Mouse (Mus musculus) brain, embryonic 18.5 days (tissue): ENCODE measurements around the gene Mvd.
A peak's percentile ranks its signal among the peaks of the same experiment; 100 is the strongest.

Experiments used
- DNase-seq: peaks from one replicate; pipeline ENCODE4 v3.0.0-alpha.2; 2012; ENCODE audit warnings: low read depth, low spot score

The Mvd gene

GRCm38 (mm10) chr8:122443262-122444006 lies at the start of gene Mvd:
Mvd (minus strand) TSS chr8:122443422.
- DNase-seq = peak; percentile 99

GRCm38 (mm10) chr8:122488387-122488786 lies 45.2 kb upstream of the Mvd start:
- no peak for DNase-seq

GRCm38 (mm10) chr8:122484831-122485230 lies 41.6 kb upstream of the Mvd start:
- DNase-seq = no peak

DNA sequence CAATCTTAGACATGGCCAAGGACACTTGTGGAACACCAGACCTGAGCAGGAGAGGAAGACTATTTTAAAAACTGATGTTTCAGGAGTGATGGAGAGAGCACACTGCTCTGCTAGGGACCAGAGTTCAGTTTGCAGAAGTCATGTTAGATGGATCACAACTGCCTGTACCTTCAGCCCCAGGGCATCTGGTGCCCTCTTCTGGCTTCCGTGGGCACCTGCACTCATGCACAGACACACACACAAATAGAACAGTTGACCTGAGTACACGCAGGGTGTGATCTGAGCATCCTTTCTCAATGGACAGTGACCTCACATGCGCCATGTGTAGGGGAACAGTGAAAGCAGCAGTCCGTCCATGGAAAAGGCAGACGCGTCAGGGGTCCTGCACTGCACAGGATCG lies 40.7 kb upstream of the Mvd start:
- no peak for DNase-seq

DNA sequence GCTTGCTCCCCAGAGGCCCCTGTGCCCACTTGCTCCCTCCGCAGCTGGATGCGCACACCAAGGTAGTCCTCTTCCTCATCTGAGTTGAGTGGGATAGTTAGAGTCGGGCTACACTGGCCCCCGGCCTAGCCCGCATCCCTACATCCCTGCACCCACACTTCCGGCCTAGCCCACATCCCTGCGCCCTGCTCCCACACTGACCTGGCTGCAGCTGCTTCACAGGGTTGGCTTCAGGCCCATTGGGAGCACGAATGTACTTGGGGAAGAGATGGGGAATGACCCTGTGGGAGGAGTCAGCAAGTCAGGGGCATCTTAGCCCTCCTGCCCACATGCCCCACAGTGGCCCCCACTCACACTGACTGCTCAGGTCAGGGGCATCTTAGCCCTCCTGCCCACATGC lies 39.2 kb upstream of the Mvd start:
- DNase-seq = no peak

DNA sequence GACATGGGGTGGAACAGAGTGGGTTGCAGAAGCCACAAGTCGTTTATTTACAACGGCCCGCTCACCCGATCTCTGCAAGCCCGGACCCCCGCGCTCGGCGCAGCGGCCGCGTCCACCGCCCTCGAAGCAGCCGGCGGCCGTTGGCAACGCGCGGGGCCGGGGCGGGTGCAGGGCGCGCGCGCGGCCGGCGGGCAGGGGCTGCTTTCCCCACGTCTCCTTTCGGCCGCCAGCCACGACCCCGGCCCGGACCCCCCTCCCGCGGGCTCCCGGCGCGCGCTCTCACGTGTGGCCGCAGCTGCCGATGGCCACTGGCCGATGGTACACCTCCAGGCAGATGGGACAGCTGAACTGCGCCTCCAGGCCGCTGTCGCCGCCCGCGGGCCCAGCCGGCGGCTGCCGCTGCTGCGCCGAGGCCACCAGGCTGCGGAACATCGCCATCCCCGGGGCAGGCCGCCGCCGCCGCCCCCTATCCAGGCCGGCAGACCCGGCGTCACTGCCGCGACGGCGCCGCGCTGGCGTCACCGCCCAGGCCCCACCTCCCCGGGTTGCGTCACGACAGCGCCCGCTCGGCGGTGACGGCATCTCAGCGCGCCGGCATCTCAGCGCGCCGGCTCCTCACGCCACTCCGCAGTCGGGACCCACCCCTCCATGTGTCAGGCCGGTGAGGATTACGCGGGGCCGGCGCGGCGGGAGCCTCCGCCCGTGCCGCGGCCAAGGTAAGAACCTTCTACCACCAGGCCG lies 32.5 kb upstream of the Mvd start, which contains the start of the genes Rnf166 and Ctu2:
TSS of gene Rnf166 (minus strand) at position 485 of the 741 bp plus-strand sequence.
TSS of gene Ctu2 (plus strand) at position 564 of the 741 bp plus-strand sequence.
- peak; percentile 75 for DNase-seq

- no peak for DNase-seq
Measured at GRCm38 (mm10) chr8:122474951-122475560, 31.8 kb upstream of the Mvd start.

GRCm38 (mm10) chr8:122473911-122474421 lies 30.7 kb upstream of the Mvd start:
- no peak for DNase-seq

- DNase-seq = no peak
Measured at GRCm38 (mm10) chr8:122470691-122471090, 27.5 kb upstream of the Mvd start.

DNA sequence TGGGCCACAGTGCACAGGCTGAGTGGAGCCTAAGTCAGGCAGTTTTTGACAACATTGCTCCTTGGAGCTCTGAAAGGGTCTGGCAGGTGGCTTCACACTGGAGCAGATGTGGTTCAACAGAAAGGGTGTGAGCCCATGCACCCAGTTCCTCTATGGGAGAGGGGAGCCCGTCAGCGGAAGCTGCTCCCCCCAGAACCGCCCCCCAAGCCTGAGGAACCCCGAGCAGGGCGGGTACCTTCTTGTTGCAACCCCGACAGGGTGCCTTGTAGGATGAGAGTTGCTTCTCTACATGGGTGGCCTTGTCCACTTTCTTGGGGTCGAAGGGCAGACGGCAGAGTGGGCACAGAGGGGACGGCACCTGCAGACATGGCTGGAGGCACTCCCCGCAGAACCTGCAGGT lies 26.7 kb upstream of the Mvd start:
- DNase-seq = no peak

DNA sequence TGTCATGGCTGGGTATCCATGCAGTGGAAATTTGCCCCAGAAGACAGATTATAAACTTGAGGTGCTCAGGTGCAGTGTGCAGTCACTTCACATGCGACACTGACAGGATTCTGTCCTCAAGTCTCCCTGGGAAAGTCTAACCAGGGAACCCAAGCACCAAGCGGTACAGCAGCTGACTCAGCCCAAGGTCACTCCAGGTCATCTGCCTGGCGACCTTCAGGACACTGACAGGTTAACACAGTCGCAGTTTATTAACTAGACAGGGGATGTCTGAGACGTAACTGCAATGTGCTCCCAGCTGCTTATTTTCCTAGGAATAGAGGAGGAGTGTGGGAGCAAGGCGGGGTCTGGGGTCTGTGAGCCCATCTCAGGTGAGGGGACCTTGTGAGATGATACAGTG lies 26.2 kb upstream of the Mvd start:
- DNase-seq = no peak

DNA sequence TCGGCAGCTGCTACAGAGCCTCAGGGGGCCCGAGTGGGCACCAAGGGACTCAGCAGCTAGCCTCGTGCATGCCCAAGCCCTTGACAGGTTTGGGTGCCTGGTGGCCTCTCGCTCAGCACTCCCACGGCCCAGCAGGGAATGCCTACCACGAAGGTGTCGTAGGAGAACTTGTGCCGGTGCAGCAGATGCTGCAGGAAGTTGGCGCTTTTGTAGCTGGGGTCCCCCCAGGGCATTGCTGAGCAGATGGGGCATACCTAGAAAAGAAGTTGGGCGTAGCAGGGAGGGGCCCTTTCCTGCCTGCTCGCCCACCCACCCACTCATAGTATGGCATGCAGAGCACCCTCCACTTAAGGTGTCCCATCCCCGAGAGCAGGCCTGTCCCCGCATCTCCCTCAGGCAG lies 24.6 kb upstream of the Mvd start:
- no peak for DNase-seq

- DNase-seq = no peak
Measured at GRCm38 (mm10) chr8:122464985-122465384, 21.8 kb upstream of the Mvd start.

DNA sequence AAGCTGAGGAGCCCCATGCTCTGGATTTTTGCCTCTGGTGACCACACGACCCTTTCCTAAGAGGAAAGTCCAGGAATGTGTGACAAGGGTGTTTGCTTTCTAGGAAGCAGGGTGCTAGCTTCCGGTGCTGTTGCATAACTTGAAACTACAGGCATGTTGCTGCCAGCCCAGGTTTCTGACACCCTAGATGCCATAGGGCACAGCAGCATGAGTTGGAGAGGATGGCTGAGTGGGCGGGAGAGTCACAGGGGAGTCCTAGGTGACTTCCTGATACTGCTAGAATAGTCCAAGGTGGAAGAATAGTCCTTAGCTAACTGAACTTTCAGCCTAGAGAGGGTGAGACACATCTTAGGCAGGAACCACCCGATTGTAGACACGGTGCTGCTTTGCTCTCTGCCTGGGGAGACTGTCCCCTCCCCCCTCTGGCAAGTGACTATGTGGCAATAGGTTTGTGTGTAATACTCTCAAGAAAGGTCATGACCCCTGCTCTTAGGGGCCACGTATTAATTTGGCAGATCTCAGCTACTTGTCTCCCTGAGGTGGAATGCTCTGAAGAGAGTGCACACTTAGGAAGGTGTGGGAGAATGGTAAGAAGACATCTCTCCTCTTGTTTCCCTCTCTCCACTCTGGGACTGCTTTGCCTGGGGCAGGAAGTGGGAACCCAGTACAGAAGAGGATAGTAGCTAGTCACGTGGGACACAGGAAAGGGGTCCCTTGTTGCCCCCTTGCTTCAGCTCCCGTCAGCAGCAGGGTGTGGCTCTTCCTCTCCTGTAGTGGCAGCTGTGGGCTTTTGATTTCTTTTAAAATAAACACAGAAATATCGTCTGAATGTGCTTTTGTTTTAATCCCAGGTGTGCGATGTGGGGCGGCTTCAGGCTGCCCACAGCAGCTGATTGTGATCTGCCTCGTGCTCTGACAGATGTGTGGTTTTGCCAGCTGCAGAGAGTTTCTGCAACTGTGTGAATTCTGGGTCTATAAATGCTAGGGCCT lies 20.7 kb upstream of the Mvd start:
- no peak for DNase-seq

DNA sequence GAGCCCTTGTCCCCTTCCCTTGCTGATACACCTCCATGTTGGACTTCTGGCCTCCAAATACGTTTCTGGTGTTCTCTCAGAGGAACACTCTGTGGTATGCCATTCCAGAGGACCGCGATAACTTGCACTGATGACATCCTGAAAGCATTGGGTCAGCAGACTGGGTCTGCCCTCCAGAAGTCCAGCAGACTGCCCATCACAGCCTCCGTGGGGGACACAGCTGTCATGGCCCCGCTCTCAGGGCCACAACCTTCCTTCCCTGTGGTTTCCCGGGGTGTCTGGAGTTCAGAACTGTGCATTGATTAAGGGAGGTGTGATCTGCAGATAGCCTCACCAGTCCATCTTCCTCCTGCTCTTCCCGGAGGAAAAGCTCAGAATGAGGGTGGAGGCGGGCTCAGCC lies 19.3 kb upstream of the Mvd start:
- DNase-seq = no peak

GRCm38 (mm10) chr8:122461473-122462148 lies 18.4 kb upstream of the Mvd start:
- no peak for DNase-seq

DNA sequence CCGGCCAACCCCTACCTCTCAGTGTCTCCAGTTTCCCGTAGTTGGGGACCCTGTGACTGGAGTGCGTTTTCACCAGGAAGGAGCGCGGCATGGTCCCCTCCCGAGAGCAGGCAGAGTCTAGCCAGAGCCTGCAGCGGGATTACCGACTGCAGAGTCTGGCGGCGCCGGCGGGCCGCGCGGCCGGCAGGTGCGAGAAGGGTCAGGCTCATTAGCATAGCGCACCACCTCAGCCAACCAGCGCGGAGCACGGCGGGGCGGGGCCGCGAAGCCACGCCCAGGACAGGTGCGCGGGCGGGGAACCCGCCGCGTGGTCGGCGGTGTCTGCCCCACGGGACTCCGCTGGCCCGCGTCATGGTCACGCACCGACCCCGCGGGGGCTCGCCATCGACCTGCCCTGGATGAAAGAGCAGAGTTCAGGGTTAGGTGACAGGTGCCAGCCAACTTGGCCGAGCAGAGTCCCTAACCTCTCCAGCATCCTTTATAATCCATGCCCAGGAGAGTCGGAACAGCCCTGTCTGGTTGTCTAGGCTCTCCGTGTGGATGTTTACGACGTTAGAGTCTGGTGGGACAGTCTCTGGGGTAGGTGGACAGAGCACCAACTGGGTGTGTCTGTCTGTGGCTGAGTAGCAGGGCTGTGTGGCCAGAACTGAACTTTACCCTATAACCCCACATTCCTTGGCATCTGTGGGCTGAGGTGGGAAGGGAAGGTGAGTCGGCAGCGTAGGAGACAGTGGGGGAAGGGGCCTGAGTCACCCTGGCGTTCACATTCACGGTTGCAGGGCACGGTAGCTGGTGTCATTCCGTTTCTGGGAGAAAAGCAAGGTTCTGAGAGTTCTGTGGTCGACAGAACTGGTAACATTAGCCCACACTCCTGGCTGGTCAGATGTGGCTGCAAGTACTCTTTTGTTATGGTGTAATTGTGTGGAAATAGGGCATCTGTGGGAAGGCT lies 17.6 kb upstream of the Mvd start, which contains the start of gene Snai3:
TSS of gene Snai3 (minus strand) at position 210 of the 949 bp plus-strand sequence.
- no peak for DNase-seq

- DNase-seq = no peak
Measured at GRCm38 (mm10) chr8:122459990-122460389, 16.8 kb upstream of the Mvd start.

GRCm38 (mm10) chr8:122459218-122459900 lies 16.1 kb upstream of the Mvd start:
- DNase-seq = no peak
